Mouse (Mus musculus): Measurements from ENCODE around the gene H2-T23.
"Not testable (repeated sequence)": the region's sequence is repeated elsewhere in the genome, so short reads cannot be mapped to it uniquely, and the experiment has no call there.

DNA sequence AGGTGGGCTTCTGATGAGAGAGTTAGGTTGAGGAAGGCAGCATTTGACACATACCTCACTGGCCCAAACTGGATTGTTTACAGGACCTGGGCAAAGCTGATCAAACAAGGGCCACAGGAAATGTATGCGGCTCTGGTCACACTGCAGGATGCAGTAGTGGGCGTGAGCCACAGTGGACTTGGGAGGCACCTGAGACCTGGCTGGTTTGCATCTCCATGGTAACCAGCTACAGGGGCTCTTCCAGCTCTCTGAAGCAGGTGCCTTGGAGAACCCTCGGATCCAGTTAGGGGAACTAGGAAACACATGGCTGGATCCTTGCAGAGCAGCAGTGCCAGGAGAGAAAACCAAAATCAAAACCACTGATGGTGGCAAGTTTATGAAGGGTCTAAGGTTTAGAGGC, 1.9 kb upstream of the H2-T23 start:
- not testable (repeated sequence) for TF ChIP-seq CTCF, EP300 (IDR thresholded peaks at IDR 0.05; ENCODE audit: low read depth)

All from liver, postnatal 0 days (tissue).